Comparison of ENCODE assay signal across 24 mouse cellular contexts in the genomic region with DNA sequence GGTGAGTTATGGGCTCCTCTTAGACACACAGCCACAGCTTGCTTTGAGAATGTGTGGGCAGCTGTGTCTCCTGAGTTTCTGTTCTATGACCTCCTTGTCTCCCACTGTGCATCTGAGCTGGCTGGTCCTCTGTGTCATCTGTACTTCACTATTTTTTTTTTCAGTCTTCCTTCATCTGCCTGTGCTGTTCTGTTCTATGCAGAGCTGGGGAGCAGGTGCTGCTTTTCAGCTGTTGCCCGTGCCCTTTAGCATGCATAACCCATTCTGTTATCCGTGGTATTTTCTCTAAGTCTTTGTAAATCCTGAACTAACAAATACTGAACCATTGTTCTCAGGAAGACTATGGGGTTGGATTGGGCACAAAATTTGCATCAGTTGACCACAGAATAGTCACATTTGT.
A peak's percentile ranks its signal among the peaks of the same experiment; 100 is the strongest.
DNase-seq lines count a peak whose midpoint lies in the region; ATAC-seq lines count a peak whose summit lies in the region.
"Had no signal": no experiment of that assay in that cellular context is flagged by ENCODE, and none has a peak within 500 bp of the region (broad histone marks: within the 10 kb centered on the region; RNA-seq: fewer than 3 reads in every experiment).

No protein-coding gene starts in this region.

- H3K27me3 ChIP-seq in hindbrain, embryonic 11.5 days (ENCODE audit: control insufficient read depth, insufficient read depth, low read length): no peaks in the 10 kb centered on the region
- H3K27me3 ChIP-seq in hindbrain, embryonic 10.5 days (ENCODE audit: insufficient read depth, poor library complexity, severe bottlenecking): no peaks in the 10 kb centered on the region
- H3K27me3 ChIP-seq in limb, embryonic 10.5 days (ENCODE audit: low read depth, poor library complexity, severe bottlenecking): no peaks in the 10 kb centered on the region
- H3K27me3 ChIP-seq: embryonic facial prominence, embryonic 15.5 days; heart, embryonic 15.5 days; hindbrain, embryonic 15.5 days; limb, embryonic 12.5 days; liver, embryonic 12.5 days had no signal

- H3K4me1 ChIP-seq in hindbrain, embryonic 11.5 days (replicated peaks; ENCODE audit: control insufficient read depth, insufficient read depth, low read length): no peaks in the 10 kb centered on the region
- H3K4me1 ChIP-seq in hindbrain, embryonic 10.5 days (replicated peaks): peaks cover 32% of the 10 kb centered on the region
- peaks cover 31% of the 10 kb centered on the region for H3K4me1 ChIP-seq in limb, embryonic 10.5 days
- H3K4me1 ChIP-seq: liver, embryonic 12.5 days had no signal

- H3K9me3 ChIP-seq in hindbrain, embryonic 11.5 days (ENCODE audit: control insufficient read depth, low read length): no peaks in the 10 kb centered on the region
- H3K9me3 ChIP-seq in hindbrain, embryonic 10.5 days: no peaks in the 10 kb centered on the region
- no peaks in the 10 kb centered on the region for H3K9me3 ChIP-seq in limb, embryonic 10.5 days (replicated peaks)
- H3K9me3 ChIP-seq: embryonic facial prominence, embryonic 15.5 days; heart, embryonic 15.5 days; hindbrain, embryonic 15.5 days; limb, embryonic 12.5 days; liver, embryonic 12.5 days had no signal

- no peak overlapping the region for H3K9ac ChIP-seq in hindbrain, embryonic 11.5 days (ENCODE audit: low read depth, low read length)
- H3K9ac ChIP-seq: embryonic facial prominence, embryonic 15.5 days; heart, embryonic 15.5 days; hindbrain, embryonic 15.5 days; limb, embryonic 12.5 days; liver, embryonic 12.5 days had no signal

- H3K27ac ChIP-seq in hindbrain, embryonic 11.5 days (ENCODE audit: low read depth, low read length): no peak overlapping the region
- H3K27ac ChIP-seq in hindbrain, embryonic 10.5 days: no peak overlapping the region
- H3K27ac ChIP-seq in limb, embryonic 10.5 days: peak overlapping the region; percentile 11
- H3K27ac ChIP-seq: embryonic facial prominence, embryonic 15.5 days; heart, embryonic 15.5 days; hindbrain, embryonic 15.5 days; kidney, postnatal 0 days; limb, embryonic 12.5 days; liver, embryonic 12.5 days had no signal

- H3K36me3 ChIP-seq in hindbrain, embryonic 11.5 days (ENCODE audit: control insufficient read depth, insufficient read depth, low read length): no peaks in the 10 kb centered on the region
- H3K36me3 ChIP-seq in hindbrain, embryonic 10.5 days: no peaks in the 10 kb centered on the region
- H3K36me3 ChIP-seq in limb, embryonic 10.5 days: no peaks in the 10 kb centered on the region
- H3K36me3 ChIP-seq: embryonic facial prominence, embryonic 15.5 days; heart, embryonic 15.5 days; hindbrain, embryonic 15.5 days; limb, embryonic 12.5 days; liver, embryonic 12.5 days had no signal

- H3K4me2 ChIP-seq in hindbrain, embryonic 11.5 days (replicated peaks; ENCODE audit: low read depth, low read length): no peak overlapping the region
- H3K4me2 ChIP-seq: embryonic facial prominence, embryonic 15.5 days; heart, embryonic 15.5 days; hindbrain, embryonic 15.5 days; limb, embryonic 12.5 days; liver, embryonic 12.5 days had no signal

- peak; percentile 22; the same call in 1 of the 2 replicates for ATAC-seq in hindbrain, embryonic 11.5 days (ENCODE audit: low FRiP score)
- ATAC-seq: activated CD4-positive, CD25-positive, alpha-beta regulatory T cell, adult 4 months; liver, embryonic 12.5 days had no signal

- no peak for DNase-seq in hindbrain, embryonic 11.5 days (ENCODE audit: low spot score)
- DNase-seq in hindbrain, embryonic 10.5 days (ENCODE audit: low spot score): no peak
- peak; percentile 23 for DNase-seq in retina, postnatal 1 day
- no peak for DNase-seq in retina, embryonic 14.5 days (ENCODE audit: low spot score)
- DNase-seq in limb, embryonic 10.5 days (ENCODE audit: low spot score): no peak
- no peak for DNase-seq in right cerebral cortex, adult 18-20 months
- DNase-seq in frontal cortex, postnatal 36 days (ENCODE audit: low spot score in 2 of 2): no peak
- DNase-seq: adrenal gland, adult 8-10 months; cerebellum, adult 18-20 months; cerebellum, postnatal 14 days; gastrocnemius, postnatal 25 days; heart, postnatal 36 days; kidney, adult 2 months; lung, adult 18-20 months; lung, postnatal 10 days; right cerebral cortex, postnatal 4 days; thymus, postnatal 14 days had no signal

- H3K4me3 ChIP-seq in hindbrain, embryonic 11.5 days (ENCODE audit: low read depth, low read length): no peak overlapping the region
- no peak overlapping the region for H3K4me3 ChIP-seq in hindbrain, embryonic 10.5 days
- H3K4me3 ChIP-seq in limb, embryonic 10.5 days: no peak overlapping the region
- H3K4me3 ChIP-seq: embryonic facial prominence, embryonic 15.5 days; heart, embryonic 15.5 days; hindbrain, embryonic 15.5 days; limb, embryonic 12.5 days; liver, embryonic 12.5 days had no signal

- 54% methylated on average over 2 of the region's 2 CpGs for WGBS in hindbrain, embryonic 11.5 days
- 70% methylated on average over 2 of the region's 2 CpGs for WGBS in hindbrain, embryonic 10.5 days
- 88% methylated on average over 2 of the region's 2 CpGs for WGBS in limb, embryonic 10.5 days
